Mouse (Mus musculus): ENCODE data around the gene Crispld2. TPM values are rescaled to one million over a fixed set of nuclear protein-coding genes. Genes with fewer than 3 reads are reported as not detected.

Gene Crispld2
- polyA plus RNA-seq, 2 experiments: 3.9 to 7.5 TPM

DNA sequence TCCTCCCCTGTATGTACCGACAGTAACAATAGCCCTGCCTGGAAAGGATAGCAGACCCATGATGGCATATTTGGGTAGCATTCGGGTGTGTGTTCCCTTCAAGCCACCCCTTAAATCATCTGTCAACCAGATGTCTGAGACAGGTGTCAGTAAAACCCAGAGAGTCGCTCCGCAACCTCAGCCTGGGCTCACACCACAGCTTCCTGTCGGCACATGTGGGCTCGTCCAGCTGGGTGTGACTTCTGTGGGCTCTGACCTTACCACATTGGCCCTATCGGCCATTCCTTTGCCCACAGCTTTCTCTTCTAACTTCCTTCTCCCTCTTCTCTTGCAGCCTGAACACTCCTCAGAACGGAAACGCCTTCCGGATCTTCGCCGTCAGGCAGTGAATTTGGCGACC, 57.7 kb downstream of the Crispld2 start:
- H3K27ac ChIP-seq (replicated peaks; ENCODE audit: low read depth, low read length): no peak overlapping the region
- H3K4me2 ChIP-seq (replicated peaks; ENCODE audit: low read depth, low read length, severe bottlenecking): no peak overlapping the region
- H3K9ac ChIP-seq (ENCODE audit: low read depth, low read length, severe bottlenecking): no peak overlapping the region
- no peaks in the 10 kb centered on the region for H3K27me3 ChIP-seq (ENCODE audit: control insufficient read depth, insufficient read depth, low read length)
- H3K4me3 ChIP-seq (replicated peaks; ENCODE audit: low read length): no peak overlapping the region
- 56% methylated on average over 13 of the region's 13 CpGs for WGBS
- no peak for DNase-seq (ENCODE audit: low spot score)
- ATAC-seq (ENCODE audit: low FRiP score, low read depth): no peak
- H3K4me1 ChIP-seq (ENCODE audit: control insufficient read depth, insufficient read depth, low read length): peaks cover 29% of the 10 kb centered on the region
- H3K9me3 ChIP-seq (ENCODE audit: control insufficient read depth, low read length): no peaks in the 10 kb centered on the region
- no peaks in the 10 kb centered on the region for H3K36me3 ChIP-seq (ENCODE audit: control insufficient read depth, insufficient read depth, low read length)
- no peak for TF ChIP-seq POLR2A (IDR thresholded peaks at IDR 0.05; ENCODE audit: borderline replicate concordance, extremely low read depth, insufficient read depth, insufficient read length)

DNA sequence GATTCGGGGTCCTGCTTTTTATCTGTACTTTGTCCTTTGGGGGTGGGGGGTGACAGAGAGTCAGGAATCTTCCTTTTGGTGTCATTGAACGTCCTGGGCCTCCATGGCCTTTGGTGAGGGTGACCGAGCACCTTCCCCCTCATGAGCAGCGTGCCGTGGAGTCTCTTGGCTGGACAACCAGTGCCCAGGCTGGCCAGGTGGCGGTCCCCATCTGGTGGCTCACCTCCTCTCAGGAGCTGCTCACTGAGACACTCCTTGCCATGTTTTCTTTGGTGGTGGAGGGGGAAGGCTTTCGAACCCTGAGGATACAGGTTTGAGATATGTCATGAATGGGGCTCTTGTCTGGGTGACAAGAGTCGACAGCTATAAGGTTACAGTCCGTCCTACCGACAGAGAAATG, 58.1 kb downstream of the Crispld2 start:
- no peak overlapping the region for H3K9ac ChIP-seq (ENCODE audit: low read depth, low read length, severe bottlenecking)
- peaks cover 29% of the 10 kb centered on the region for H3K4me1 ChIP-seq (ENCODE audit: control insufficient read depth, insufficient read depth, low read length)
- H3K27me3 ChIP-seq (ENCODE audit: control insufficient read depth, insufficient read depth, low read length): no peaks in the 10 kb centered on the region
- no peak overlapping the region for H3K4me2 ChIP-seq (replicated peaks; ENCODE audit: low read depth, low read length, severe bottlenecking)
- H3K9me3 ChIP-seq (ENCODE audit: control insufficient read depth, low read length): no peaks in the 10 kb centered on the region
- ATAC-seq (ENCODE audit: low FRiP score, low read depth): no peak
- DNase-seq (ENCODE audit: low spot score): no peak
- WGBS: 80% methylated on average over 10 of the region's 10 CpGs
- H3K4me3 ChIP-seq (replicated peaks; ENCODE audit: low read length): no peak overlapping the region
- H3K36me3 ChIP-seq (ENCODE audit: control insufficient read depth, insufficient read depth, low read length): no peaks in the 10 kb centered on the region
- TF ChIP-seq POLR2A (IDR thresholded peaks at IDR 0.05; ENCODE audit: borderline replicate concordance, extremely low read depth, insufficient read depth, insufficient read length): no peak
- no peak overlapping the region for H3K27ac ChIP-seq (replicated peaks; ENCODE audit: low read depth, low read length)

DNA sequence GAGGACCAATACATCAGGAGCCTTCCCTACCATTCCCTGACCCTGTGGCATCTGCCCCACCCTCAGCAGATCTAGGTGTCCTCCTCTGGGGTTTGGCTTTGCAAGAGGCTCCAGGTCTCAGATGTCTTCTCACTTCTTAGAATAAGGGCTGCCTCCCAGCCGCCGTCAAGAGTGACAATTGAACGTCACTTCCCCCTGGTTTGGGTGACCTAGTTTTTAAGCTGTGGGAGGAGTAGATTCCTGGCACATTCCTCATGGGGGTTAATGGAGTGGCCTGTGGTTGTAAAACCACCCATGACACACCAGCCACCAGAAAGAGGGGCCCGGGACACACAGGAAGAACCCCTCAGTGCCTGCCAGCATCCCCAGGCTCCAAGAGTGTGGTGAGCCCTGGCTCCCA, 58.8 kb downstream of the Crispld2 start:
- no peak overlapping the region for H3K4me3 ChIP-seq (replicated peaks; ENCODE audit: low read length)
- H3K9me3 ChIP-seq (ENCODE audit: control insufficient read depth, low read length): no peaks in the 10 kb centered on the region
- DNase-seq (ENCODE audit: low spot score) (no peak), ATAC-seq (ENCODE audit: low FRiP score, low read depth) (no peak)
- no peak overlapping the region for H3K27ac ChIP-seq (replicated peaks; ENCODE audit: low read depth, low read length)
- no peak overlapping the region for H3K9ac ChIP-seq (ENCODE audit: low read depth, low read length, severe bottlenecking)
- no peak overlapping the region for H3K4me2 ChIP-seq (replicated peaks; ENCODE audit: low read depth, low read length, severe bottlenecking)
- no peak for TF ChIP-seq POLR2A (IDR thresholded peaks at IDR 0.05; ENCODE audit: borderline replicate concordance, extremely low read depth, insufficient read depth, insufficient read length)
- no peaks in the 10 kb centered on the region for H3K36me3 ChIP-seq (ENCODE audit: control insufficient read depth, insufficient read depth, low read length)
- 43% methylated on average over 4 of the region's 4 CpGs for WGBS
- peaks cover 27% of the 10 kb centered on the region for H3K4me1 ChIP-seq (ENCODE audit: control insufficient read depth, insufficient read depth, low read length)
- H3K27me3 ChIP-seq (ENCODE audit: control insufficient read depth, insufficient read depth, low read length): no peaks in the 10 kb centered on the region

DNA sequence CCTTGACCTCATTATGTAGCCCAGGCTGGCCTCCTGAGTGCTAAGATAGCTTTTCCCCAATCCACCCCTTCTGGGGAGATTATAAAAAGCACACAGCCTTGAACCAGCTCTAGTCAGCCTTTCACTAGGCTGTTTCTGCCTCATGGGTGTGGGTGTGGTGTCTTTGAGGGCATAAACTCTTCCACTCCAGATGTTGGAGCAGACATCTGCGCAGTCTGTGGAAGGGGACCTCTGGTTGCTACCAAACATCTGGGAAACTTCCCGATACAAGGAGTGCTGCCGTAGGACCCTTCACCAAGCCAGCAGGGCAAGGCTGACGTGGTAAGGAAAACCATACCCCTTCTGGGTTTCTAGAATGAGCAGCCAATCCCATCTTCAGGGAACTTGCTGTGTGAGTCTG, 59.7 kb downstream of the Crispld2 start:
- H3K36me3 ChIP-seq (ENCODE audit: control insufficient read depth, insufficient read depth, low read length): no peaks in the 10 kb centered on the region
- peak; percentile 39 for DNase-seq (ENCODE audit: low spot score)

DNA sequence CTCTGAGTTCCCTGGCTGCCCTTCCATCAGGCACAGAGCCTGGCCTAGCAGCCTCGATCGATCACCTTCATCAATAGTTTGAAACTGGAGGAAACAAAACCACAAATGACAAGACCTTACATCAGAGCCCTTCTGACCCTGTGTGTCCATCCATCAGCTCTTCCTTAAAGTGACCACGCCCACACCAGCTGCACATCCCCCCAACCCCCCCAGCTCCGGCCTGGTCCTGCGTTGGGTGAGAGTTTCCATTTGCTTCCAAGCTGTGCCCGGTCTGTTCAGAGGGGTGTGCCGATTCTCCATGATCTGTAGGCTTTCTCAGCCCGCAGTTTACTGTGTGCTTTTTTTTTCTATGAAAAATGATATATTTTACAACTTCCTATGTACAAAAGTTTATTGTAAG, 60.1 kb downstream of the Crispld2 start:
- Histone ChIP-seq H3K27me3 (ENCODE audit: control insufficient read depth, insufficient read depth, low read length) (no peaks in the 10 kb centered on the region), H3K4me3 (replicated peaks; ENCODE audit: low read length) (no peak overlapping the region), H3K4me1 (ENCODE audit: control insufficient read depth, insufficient read depth, low read length) (peaks cover 17% of the 10 kb centered on the region), H3K9me3 (ENCODE audit: control insufficient read depth, low read length) (no peaks in the 10 kb centered on the region), H3K36me3 (ENCODE audit: control insufficient read depth, insufficient read depth, low read length) (no peaks in the 10 kb centered on the region), H3K27ac (replicated peaks; ENCODE audit: low read depth, low read length) (no peak overlapping the region), H3K9ac (ENCODE audit: low read depth, low read length, severe bottlenecking) (no peak overlapping the region), H3K4me2 (replicated peaks; ENCODE audit: low read depth, low read length, severe bottlenecking) (no peak overlapping the region)
- WGBS: 70% methylated on average over 8 of the region's 8 CpGs
- DNase-seq (ENCODE audit: low spot score) (no peak), ATAC-seq (ENCODE audit: low FRiP score, low read depth) (no peak)
- no peak for TF ChIP-seq POLR2A (IDR thresholded peaks at IDR 0.05; ENCODE audit: borderline replicate concordance, extremely low read depth, insufficient read depth, insufficient read length)

More for the DNA sequence above, 59.7 kb downstream of the Crispld2 start:
- no peak overlapping the region for H3K9ac ChIP-seq (ENCODE audit: low read depth, low read length, severe bottlenecking)
- H3K9me3 ChIP-seq (ENCODE audit: control insufficient read depth, low read length): no peaks in the 10 kb centered on the region
- no peak overlapping the region for H3K4me3 ChIP-seq (replicated peaks; ENCODE audit: low read length)
- ATAC-seq (ENCODE audit: low FRiP score, low read depth): no peak
- no peak overlapping the region for H3K27ac ChIP-seq (replicated peaks; ENCODE audit: low read depth, low read length)
- H3K4me2 ChIP-seq (replicated peaks; ENCODE audit: low read depth, low read length, severe bottlenecking): no peak overlapping the region
- WGBS: 61% methylated on average over 4 of the region's 4 CpGs
- TF ChIP-seq POLR2A (IDR thresholded peaks at IDR 0.05; ENCODE audit: borderline replicate concordance, extremely low read depth, insufficient read depth, insufficient read length): no peak
- H3K4me1 ChIP-seq (ENCODE audit: control insufficient read depth, insufficient read depth, low read length): peaks cover 18% of the 10 kb centered on the region
- H3K27me3 ChIP-seq (ENCODE audit: control insufficient read depth, insufficient read depth, low read length): no peaks in the 10 kb centered on the region

DNA sequence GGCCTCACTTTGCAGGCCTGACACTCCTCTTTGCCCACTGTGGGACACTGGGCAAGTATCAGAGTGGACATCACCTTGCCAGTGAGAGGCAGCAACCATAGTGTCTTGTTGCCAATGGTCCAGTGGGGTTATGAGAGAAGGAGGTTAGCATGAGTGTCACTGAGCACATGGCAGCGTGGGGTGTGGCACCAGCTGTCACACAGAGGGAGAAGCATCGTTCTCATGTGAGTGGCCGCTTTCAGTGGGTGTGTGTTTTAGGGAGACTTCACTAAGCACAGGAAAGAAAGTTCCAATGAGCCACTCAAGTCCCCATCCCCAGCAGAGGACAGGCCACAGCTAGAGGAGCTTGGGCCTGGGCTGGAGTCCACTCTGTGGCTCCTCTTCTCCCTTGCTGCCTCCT, 62.6 kb downstream of the Crispld2 start:
- H3K36me3 ChIP-seq (ENCODE audit: control insufficient read depth, insufficient read depth, low read length): no peaks in the 10 kb centered on the region
- H3K4me2 ChIP-seq (replicated peaks; ENCODE audit: low read depth, low read length, severe bottlenecking): no peak overlapping the region
- peaks cover 15% of the 10 kb centered on the region for H3K4me1 ChIP-seq (ENCODE audit: control insufficient read depth, insufficient read depth, low read length)
- WGBS: 81% methylated on average over 3 of the region's 3 CpGs
- H3K9ac ChIP-seq (ENCODE audit: low read depth, low read length, severe bottlenecking): no peak overlapping the region
- no peak overlapping the region for H3K27ac ChIP-seq (replicated peaks; ENCODE audit: low read depth, low read length)
- H3K9me3 ChIP-seq (ENCODE audit: control insufficient read depth, low read length): no peaks in the 10 kb centered on the region
- H3K27me3 ChIP-seq (ENCODE audit: control insufficient read depth, insufficient read depth, low read length): no peaks in the 10 kb centered on the region
- DNase-seq (ENCODE audit: low spot score) (no peak), ATAC-seq (ENCODE audit: low FRiP score, low read depth) (no peak)
- H3K4me3 ChIP-seq (replicated peaks; ENCODE audit: low read length): no peak overlapping the region
- TF ChIP-seq POLR2A (IDR thresholded peaks at IDR 0.05; ENCODE audit: borderline replicate concordance, extremely low read depth, insufficient read depth, insufficient read length): no peak
